Mouse (Mus musculus): ENCODE measurements around the gene Lonrf2. TPM values are rescaled to one million over a fixed set of nuclear protein-coding genes. Genes with fewer than 3 reads are reported as not detected.

Lonrf2 gene
- polyA plus RNA-seq, 1 experiment from 2014 or later, result 5.4 TPM

- DNase-seq (ENCODE audit: low spot score) (no peak), ATAC-seq (ENCODE audit: insufficient read depth, low FRiP score, low TSS enrichment) (no peak)
- no peak overlapping the region for H3K9ac ChIP-seq (ENCODE audit: low read length)
- H3K27ac ChIP-seq (ENCODE audit: low read depth, low read length), result no peak overlapping the region
- H3K27me3 ChIP-seq (ENCODE audit: control insufficient read depth, insufficient read depth, low read length), result no peaks in the 10 kb centered on the region
- no peak overlapping the region for H3K4me2 ChIP-seq (ENCODE audit: low read depth)
- H3K36me3 ChIP-seq (ENCODE audit: control insufficient read depth, insufficient read depth, low read length), result no peaks in the 10 kb centered on the region; the same call in 1 of the 2 replicates
- WGBS, result 46% methylated on average over 6 of the region's 6 CpGs
- no peaks in the 10 kb centered on the region for H3K9me3 ChIP-seq (ENCODE audit: control insufficient read depth, low read length)
- H3K4me3 ChIP-seq (ENCODE audit: low read depth, low read length), result no peak overlapping the region
- 0 out of 2 replicates have a peak, but pooled peaks cover 2% of the 10 kb centered on the region for H3K4me1 ChIP-seq (ENCODE audit: control insufficient read depth, insufficient read depth, low read length)
These were observed 39.6 kb downstream of the Lonrf2 start for GRCm38 (mm10) chr1:38796936-38797335.

GRCm38 (mm10) chr1:38795496-38795895 is 41.0 kb downstream of the Lonrf2 start:
- no peak overlapping the region for H3K4me3 ChIP-seq (ENCODE audit: low read depth, low read length)
- no peaks in the 10 kb centered on the region for H3K9me3 ChIP-seq (ENCODE audit: control insufficient read depth, low read length)
- H3K36me3 ChIP-seq (ENCODE audit: control insufficient read depth, insufficient read depth, low read length), result no peaks in the 10 kb centered on the region; the same call in 1 of the 2 replicates
- H3K27me3 ChIP-seq (ENCODE audit: control insufficient read depth, insufficient read depth, low read length), result no peaks in the 10 kb centered on the region
- peaks cover 6% of the 10 kb centered on the region for H3K4me1 ChIP-seq (ENCODE audit: control insufficient read depth, insufficient read depth, low read length)
- no peak overlapping the region for H3K4me2 ChIP-seq (ENCODE audit: low read depth)
- H3K27ac ChIP-seq (ENCODE audit: low read depth, low read length), result no peak overlapping the region
- no peak overlapping the region for H3K9ac ChIP-seq (ENCODE audit: low read length)
- ATAC-seq (ENCODE audit: insufficient read depth, low FRiP score, low TSS enrichment), result no peak
- WGBS, result 69% methylated on average over 5 of the region's 5 CpGs
- DNase-seq (ENCODE audit: low spot score), result no peak

DNA sequence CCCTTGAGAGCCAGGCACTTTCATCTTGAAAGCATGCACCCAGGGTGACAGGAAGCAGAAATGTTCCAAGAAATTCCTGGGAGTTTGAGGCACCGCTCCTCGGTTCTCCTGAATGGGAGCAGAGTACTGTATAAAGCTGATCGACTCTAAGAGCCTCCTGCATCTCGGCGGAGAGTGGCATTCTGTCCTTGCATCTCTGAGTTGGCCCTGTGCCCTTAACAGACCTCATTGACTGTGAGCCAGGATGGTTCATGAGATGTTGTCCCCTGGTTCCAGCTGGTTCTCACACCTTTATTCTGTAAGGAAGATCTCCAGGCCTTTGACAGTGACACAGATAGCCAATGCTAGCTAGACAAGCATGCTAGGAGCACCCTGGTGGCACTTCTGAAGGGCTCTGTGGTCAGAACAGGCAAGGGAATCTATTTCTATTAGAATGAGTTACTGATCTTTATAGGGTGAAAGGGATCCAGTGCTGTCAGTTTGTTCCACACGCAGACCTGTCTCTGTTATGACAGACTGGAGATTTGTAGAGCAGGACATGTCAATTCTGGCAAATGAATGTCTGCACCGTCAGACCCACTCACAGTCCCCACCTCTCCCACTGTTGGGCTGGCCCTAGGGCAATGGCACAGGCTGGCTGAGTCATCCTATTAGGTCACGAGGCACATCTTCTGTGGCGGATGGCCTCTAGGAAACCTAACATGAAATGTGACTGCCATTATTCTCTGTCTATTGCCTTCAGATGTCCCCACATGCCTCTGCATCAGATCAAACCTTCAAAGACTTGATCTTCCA is 45.3 kb downstream of the Lonrf2 start:
- H3K27me3 ChIP-seq (ENCODE audit: control insufficient read depth, insufficient read depth, low read length), result no peaks in the 10 kb centered on the region
- no peak overlapping the region for H3K27ac ChIP-seq (ENCODE audit: low read depth, low read length)
- ATAC-seq (ENCODE audit: insufficient read depth, low FRiP score, low TSS enrichment) (no peak), DNase-seq (ENCODE audit: low spot score) (no peak)
- H3K4me1 ChIP-seq (ENCODE audit: control insufficient read depth, insufficient read depth, low read length), result peaks cover 11% of the 10 kb centered on the region
- no peak overlapping the region for H3K4me3 ChIP-seq (ENCODE audit: low read depth, low read length)
- no peaks in the 10 kb centered on the region for H3K36me3 ChIP-seq (ENCODE audit: control insufficient read depth, insufficient read depth, low read length)
- H3K9ac ChIP-seq (ENCODE audit: low read length), result no peak overlapping the region
- no peak overlapping the region for H3K4me2 ChIP-seq (ENCODE audit: low read depth)
- no peaks in the 10 kb centered on the region for H3K9me3 ChIP-seq (ENCODE audit: control insufficient read depth, low read length)
- 84% methylated on average over 9 of the region's 9 CpGs for WGBS

- Histone ChIP-seq H3K27ac (ENCODE audit: low read depth, low read length) (0 out of 2 replicates have a peak overlapping the region, but pooled peaks have one; percentile 17), H3K36me3 (ENCODE audit: control insufficient read depth, insufficient read depth, low read length) (no peaks in the 10 kb centered on the region), H3K27me3 (ENCODE audit: control insufficient read depth, insufficient read depth, low read length) (no peaks in the 10 kb centered on the region), H3K9me3 (ENCODE audit: control insufficient read depth, low read length) (no peaks in the 10 kb centered on the region), H3K4me3 (ENCODE audit: low read depth, low read length) (no peak overlapping the region), H3K9ac (ENCODE audit: low read length) (no peak overlapping the region; the same call in 1 of the 2 replicates), H3K4me2 (ENCODE audit: low read depth) (no peak overlapping the region), H3K4me1 (ENCODE audit: control insufficient read depth, insufficient read depth, low read length) (peaks cover 10% of the 10 kb centered on the region)
- 17% methylated on average over 7 of the region's 7 CpGs for WGBS
- peak; percentile 64 for ATAC-seq (ENCODE audit: insufficient read depth, low FRiP score, low TSS enrichment)
- DNase-seq (ENCODE audit: low spot score), result peak; percentile 71
These were observed 46.4 kb downstream of the Lonrf2 start for GRCm38 (mm10) chr1:38789988-38790602.

GRCm38 (mm10) chr1:38788904-38789303 is 47.6 kb downstream of the Lonrf2 start:
- H3K4me2 ChIP-seq (ENCODE audit: low read depth), result no peak overlapping the region
- peaks cover 10% of the 10 kb centered on the region for H3K4me1 ChIP-seq (ENCODE audit: control insufficient read depth, insufficient read depth, low read length)
- H3K4me3 ChIP-seq (ENCODE audit: low read depth, low read length), result no peak overlapping the region
- H3K36me3 ChIP-seq (ENCODE audit: control insufficient read depth, insufficient read depth, low read length), result no peaks in the 10 kb centered on the region
- no peaks in the 10 kb centered on the region for H3K9me3 ChIP-seq (ENCODE audit: control insufficient read depth, low read length)
- DNase-seq (ENCODE audit: low spot score) (no peak), ATAC-seq (ENCODE audit: insufficient read depth, low FRiP score, low TSS enrichment) (no peak)
- no peaks in the 10 kb centered on the region for H3K27me3 ChIP-seq (ENCODE audit: control insufficient read depth, insufficient read depth, low read length)
- WGBS, result 66% methylated on average over 3 of the region's 3 CpGs
- no peak overlapping the region for H3K27ac ChIP-seq (ENCODE audit: low read depth, low read length)
- H3K9ac ChIP-seq (ENCODE audit: low read length), result no peak overlapping the region

GRCm38 (mm10) chr1:38787443-38787842 is 49.1 kb downstream of the Lonrf2 start:
- Histone ChIP-seq H3K27ac (ENCODE audit: low read depth, low read length) (no peak overlapping the region), H3K9ac (ENCODE audit: low read length) (no peak overlapping the region), H3K4me3 (ENCODE audit: low read depth, low read length) (no peak overlapping the region), H3K27me3 (ENCODE audit: control insufficient read depth, insufficient read depth, low read length) (no peaks in the 10 kb centered on the region), H3K36me3 (ENCODE audit: control insufficient read depth, insufficient read depth, low read length) (no peaks in the 10 kb centered on the region), H3K4me1 (ENCODE audit: control insufficient read depth, insufficient read depth, low read length) (peaks cover 10% of the 10 kb centered on the region), H3K9me3 (ENCODE audit: control insufficient read depth, low read length) (no peaks in the 10 kb centered on the region), H3K4me2 (ENCODE audit: low read depth) (no peak overlapping the region)
- DNase-seq (ENCODE audit: low spot score), result peak; percentile 68
- ATAC-seq (ENCODE audit: insufficient read depth, low FRiP score, low TSS enrichment), result no peak; the same call in 1 of the 2 replicates
- 6% methylated on average over 5 of the region's 5 CpGs for WGBS

DNA sequence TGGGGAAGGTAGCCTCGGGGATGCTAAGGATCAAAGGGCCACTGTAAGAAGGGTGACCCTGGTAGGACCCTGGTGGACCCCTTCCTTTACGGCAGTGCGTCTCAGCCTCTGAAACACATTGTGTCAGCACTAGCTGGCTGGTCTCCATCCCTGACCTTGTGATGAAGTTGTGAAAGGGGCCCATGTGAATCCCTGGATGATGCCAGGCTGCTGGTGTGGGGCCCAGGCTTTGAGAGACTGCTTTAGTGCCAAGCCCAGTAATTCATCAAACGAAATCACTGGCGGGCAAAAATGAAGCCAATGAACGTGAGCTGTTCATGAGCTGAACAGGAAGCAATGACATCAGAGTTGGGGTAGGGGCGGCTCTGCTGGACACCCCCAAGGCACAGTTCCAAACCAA is 50.2 kb downstream of the Lonrf2 start:
- Histone ChIP-seq H3K9ac (ENCODE audit: low read length) (no peak overlapping the region), H3K27ac (ENCODE audit: low read depth, low read length) (no peak overlapping the region), H3K4me1 (ENCODE audit: control insufficient read depth, insufficient read depth, low read length) (peaks cover 10% of the 10 kb centered on the region), H3K27me3 (ENCODE audit: control insufficient read depth, insufficient read depth, low read length) (no peaks in the 10 kb centered on the region), H3K36me3 (ENCODE audit: control insufficient read depth, insufficient read depth, low read length) (no peaks in the 10 kb centered on the region), H3K4me3 (ENCODE audit: low read depth, low read length) (no peak overlapping the region), H3K9me3 (ENCODE audit: control insufficient read depth, low read length) (no peaks in the 10 kb centered on the region), H3K4me2 (ENCODE audit: low read depth) (no peak overlapping the region)
- ATAC-seq (ENCODE audit: insufficient read depth, low FRiP score, low TSS enrichment) (no peak), DNase-seq (ENCODE audit: low spot score) (no peak)
- 77% methylated on average over 7 of the region's 7 CpGs for WGBS

- DNase-seq (ENCODE audit: low spot score), result no peak
- no peak overlapping the region for H3K4me3 ChIP-seq (ENCODE audit: low read depth, low read length)
- no peaks in the 10 kb centered on the region for H3K27me3 ChIP-seq (ENCODE audit: control insufficient read depth, insufficient read depth, low read length)
- no peaks in the 10 kb centered on the region for H3K4me1 ChIP-seq (ENCODE audit: control insufficient read depth, insufficient read depth, low read length)
- no peak overlapping the region for H3K9ac ChIP-seq (ENCODE audit: low read length)
- no peak overlapping the region for H3K27ac ChIP-seq (ENCODE audit: low read depth, low read length)
- WGBS, result 97% methylated on average over 1 of the region's 1 CpGs
- H3K4me2 ChIP-seq (ENCODE audit: low read depth), result no peak overlapping the region
- H3K9me3 ChIP-seq (ENCODE audit: control insufficient read depth, low read length), result no peaks in the 10 kb centered on the region
- no peak for ATAC-seq (ENCODE audit: insufficient read depth, low FRiP score, low TSS enrichment)
- H3K36me3 ChIP-seq (ENCODE audit: control insufficient read depth, insufficient read depth, low read length), result no peaks in the 10 kb centered on the region
These were observed 58.2 kb downstream of the Lonrf2 start for GRCm38 (mm10) chr1:38778271-38778670.

- no peak overlapping the region for H3K4me2 ChIP-seq (ENCODE audit: low read depth)
- no peaks in the 10 kb centered on the region for H3K36me3 ChIP-seq (ENCODE audit: control insufficient read depth, insufficient read depth, low read length)
- H3K9ac ChIP-seq (ENCODE audit: low read length), result no peak overlapping the region
- H3K4me1 ChIP-seq (ENCODE audit: control insufficient read depth, insufficient read depth, low read length), result no peaks in the 10 kb centered on the region
- no peak overlapping the region for H3K27ac ChIP-seq (ENCODE audit: low read depth, low read length)
- DNase-seq (ENCODE audit: low spot score), result no peak
- ATAC-seq (ENCODE audit: insufficient read depth, low FRiP score, low TSS enrichment), result no peak
- no peaks in the 10 kb centered on the region for H3K9me3 ChIP-seq (ENCODE audit: control insufficient read depth, low read length)
- H3K4me3 ChIP-seq (ENCODE audit: low read depth, low read length), result no peak overlapping the region
- no peaks in the 10 kb centered on the region for H3K27me3 ChIP-seq (ENCODE audit: control insufficient read depth, insufficient read depth, low read length)
- 89% methylated on average over 7 of the region's 7 CpGs for WGBS
These were observed 59.0 kb downstream of the Lonrf2 start for GRCm38 (mm10) chr1:38777500-38777899.
